Mouse (Mus musculus): ENCODE results near the gene Trnp1.

DNA sequence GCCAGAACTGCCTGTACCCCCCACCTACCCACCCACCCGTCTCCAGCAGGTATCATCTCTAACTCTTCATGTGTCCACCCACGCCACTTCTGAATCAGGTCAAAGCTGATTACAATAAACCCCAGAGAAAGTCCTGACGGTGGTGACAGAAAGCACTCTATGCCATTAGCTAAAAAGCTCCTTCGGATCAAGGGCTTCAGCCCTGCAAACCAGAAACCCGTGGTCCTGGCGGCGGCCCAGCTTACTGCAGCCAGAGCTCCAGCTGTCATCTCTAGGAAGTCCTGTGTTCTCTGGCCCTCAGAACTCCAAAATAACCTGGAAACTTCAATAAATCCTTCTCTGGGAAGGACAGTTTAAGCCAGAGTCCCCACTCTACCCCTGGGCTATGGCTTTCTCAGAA, 2.6 kb downstream of the Trnp1 start:
- TF ChIP-seq CHD2 (IDR thresholded peaks at IDR 0.05; ENCODE audit: low read depth, low read length) (no peak), ZNF384 (IDR thresholded peaks at IDR 0.05; ENCODE audit: low read depth, low read length) (no peak), ZC3H11A (IDR thresholded peaks at IDR 0.05; ENCODE audit: borderline replicate concordance, low read depth, low read length) (no peak), MAFK (IDR thresholded peaks at IDR 0.05; ENCODE audit: insufficient read depth, low read depth, low read length) (no peak), HCFC1 (IDR thresholded peaks at IDR 0.05; ENCODE audit: borderline replicate concordance, insufficient read depth, low read length) (no peak)
